In genomic region chr6:72597956-72598753, GRCm38 (mm10) we compare ENCODE assay signal across 8 mouse cellular contexts. TPM values are rescaled to one million over a fixed set of nuclear protein-coding genes. Genes with fewer than 3 reads are reported as not detected.
DNase-seq lines count a peak whose midpoint lies in the region; ATAC-seq lines count a peak whose summit lies in the region.

Gene Elmod3, minus strand, starts transcription at chr6:72598413.
Gene Retsat, plus strand, starts transcription at chr6:72598475.

- H3K9me3 ChIP-seq in hindbrain, embryonic 15.5 days = no peaks in the 10 kb centered on the region

- H3K36me3 ChIP-seq in hindbrain, embryonic 15.5 days = no peaks in the 10 kb centered on the region

- H3K27me3 ChIP-seq in hindbrain, embryonic 15.5 days = no peaks in the 10 kb centered on the region

- peak within 1 kb of the TSS; percentile 76 for H3K9ac ChIP-seq in hindbrain, embryonic 15.5 days

- ATAC-seq in hindbrain, embryonic 15.5 days (ENCODE audit: low FRiP score, low read depth) = peak; percentile 95

- peak; percentile 83 for DNase-seq in T-cell, adult 2 months (ENCODE audit: low spot score)
- DNase-seq in cerebellum, postnatal 36 days = peak; percentile 70 to 81
- DNase-seq in frontal cortex, postnatal 36 days (ENCODE audit: low spot score in 2 of 2) = peak; percentile 85 to 93
- peak; percentile 92 for DNase-seq in left cerebral cortex, adult 11 months (ENCODE audit: low spot score)
- DNase-seq in lung, postnatal 4 days = peak; percentile 95
- DNase-seq in retina, postnatal 7 days (ENCODE audit: low read depth, low spot score) = peak; percentile 92
- DNase-seq in urinary bladder, adult 2 months (ENCODE audit: low spot score) = peak; percentile 86

- peak within 1 kb of the TSS; percentile 80 for H3K4me2 ChIP-seq in hindbrain, embryonic 15.5 days

- peaks cover 21% of the 10 kb centered on the region for H3K4me1 ChIP-seq in hindbrain, embryonic 15.5 days (replicated peaks)

- WGBS in hindbrain, embryonic 15.5 days = 1% methylated on average over 38 of the region's 38 CpGs

- H3K27ac ChIP-seq in hindbrain, embryonic 15.5 days (replicated peaks) = peak within 1 kb of the TSS; percentile 69

- H3K4me3 ChIP-seq in hindbrain, embryonic 15.5 days = peak within 1 kb of the TSS; percentile 64

RNA-seq across cellular contexts. Expression of gene Elmod3, which starts in this region (rescaled TPM):
- polyA plus RNA-seq in hindbrain, embryonic 15.5 days (2015; fragmentation: Nextera tagmentation; extraction: Ambion mirVana) = 15.9 and 17.1 TPM in 2 replicates
- 18.4 and 19.1 TPM in 2 replicates for polyA plus RNA-seq in urinary bladder, adult 2 months (2012; rRNA removed)

RNA-seq across cellular contexts. Expression of gene Retsat, which starts in this region (rescaled TPM):
- 5.9 and 7.0 TPM in 2 replicates for polyA plus RNA-seq in hindbrain, embryonic 15.5 days (2015; fragmentation: Nextera tagmentation; extraction: Ambion mirVana)
- 19.6 and 22.7 TPM in 2 replicates for polyA plus RNA-seq in urinary bladder, adult 2 months (2012; rRNA removed)

Comparison
In these comparisons a context has a peak if more than half of its experiments do, and no peak if none do; other contexts are left out.
1. Peak in every context shown above with its lines: DNase-seq, ATAC-seq, H3K4me3 ChIP-seq and H3K27ac ChIP-seq.